Mouse (Mus musculus) kidney, embryonic 15.5 days (tissue): Measurements from ENCODE around the gene Idi1. TPM values are rescaled to one million over a fixed set of nuclear protein-coding genes. Genes with fewer than 3 reads are reported as not detected.
"Not testable (repeated sequence)": the region's sequence is repeated elsewhere in the genome, so short reads cannot be mapped to it uniquely, and the experiment has no call there.

Experiments used
- ATAC-seq: fragments of 200-750 bp; cut with Nextera tagmentation; replicated peaks from 2 replicates; pipeline ENCODE4 v1.8.0; 2017; ENCODE audit warnings: moderate TSS enrichment; ENCODE audit not compliant: low FRiP score
- H3K27ac ChIP-seq: fragments of 300-500 bp; sonication (generic); 2 replicates; pipeline ENCODE4 v1.5.1; 2015; ENCODE audit warnings: mild to moderate bottlenecking, inconsistent platforms
- H3K27me3 ChIP-seq: fragments of 300-500 bp; sonication (generic); 2 replicates; pipeline ENCODE4 v1.6.1; 2015; ENCODE audit warnings: inconsistent platforms
- H3K36me3 ChIP-seq: fragments of 300-500 bp; sonication (generic); 2 replicates; pipeline ENCODE4 v1.6.1; 2015; ENCODE audit warnings: inconsistent platforms
- H3K4me1 ChIP-seq: fragments of 300-500 bp; sonication (generic); 2 replicates; pipeline ENCODE4 v1.6.1; 2015; ENCODE audit warnings: inconsistent platforms
- H3K4me2 ChIP-seq: fragments of 300-500 bp; sonication (generic); 2 replicates; pipeline ENCODE4 v1.6.1; 2015; ENCODE audit warnings: moderate library complexity, mild to moderate bottlenecking, inconsistent platforms
- H3K4me3 ChIP-seq: fragments of 300-500 bp; sonication (generic); replicated peaks from 2 replicates; pipeline ENCODE4 v1.5.1; 2015; ENCODE audit warnings: mild to moderate bottlenecking, inconsistent platforms
- H3K9ac ChIP-seq: fragments of 300-500 bp; sonication (generic); 2 replicates; pipeline ENCODE4 v1.6.1; 2015; ENCODE audit warnings: mild to moderate bottlenecking, inconsistent platforms
- H3K9me3 ChIP-seq: fragments of 300-500 bp; sonication (generic); replicated peaks from 2 replicates; pipeline ENCODE4 v1.6.1; 2016; ENCODE audit warnings: inconsistent platforms
- WGBS: fragments of 180-500 bp; shearing (Covaris S2); methylation state at CpG from one replicate; pipeline ENCODE4 v1.1.7; 2015; ENCODE audit warnings: mixed read lengths; 5-methylcytosine and 5-hydroxymethylcytosine counted together
- polyA plus RNA-seq: library from polyadenylated mRNA; unstranded; fragments of >200 nt; fragmentation: Nextera tagmentation; extraction: Ambion mirVana; gene quantifications from 2 replicates; pipeline ENCODE4 v1.2.1, GENCODE M21; 2015

Idi1 gene
- polyA plus RNA-seq, 1 experiment from 2014 or later = 73.0 TPM

DNA sequence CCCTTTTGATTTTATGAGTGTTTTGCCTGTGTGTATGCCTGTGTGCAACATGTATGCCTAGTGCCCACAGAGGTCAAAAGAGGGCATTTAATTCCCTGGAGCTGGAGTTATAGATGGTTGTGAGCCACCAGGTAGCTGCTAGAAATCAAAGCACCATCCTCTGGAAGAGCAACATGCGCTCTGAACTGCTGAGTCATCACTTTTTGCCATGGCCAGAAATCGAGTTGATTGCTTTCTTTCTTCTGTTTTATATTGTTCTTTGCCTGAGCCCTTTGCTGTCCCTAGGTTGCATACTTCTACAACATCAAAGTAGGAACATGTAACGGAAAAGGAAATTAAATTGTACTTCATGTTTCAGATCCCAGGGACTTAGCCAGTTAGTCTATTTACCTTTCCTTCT, 20.3 kb upstream of the Idi1 start:
- no peak overlapping the region for H3K9ac ChIP-seq
- ATAC-seq = no peak
- H3K4me2 ChIP-seq = no peak overlapping the region
- H3K9me3 ChIP-seq = no peaks in the 10 kb centered on the region
- H3K4me3 ChIP-seq = no peak overlapping the region
- H3K36me3 ChIP-seq = peaks cover 19% of the 10 kb centered on the region
- H3K27me3 ChIP-seq = no peaks in the 10 kb centered on the region
- WGBS = 75% methylated on average over 3 of the region's 3 CpGs
- H3K27ac ChIP-seq = no peak overlapping the region
- H3K4me1 ChIP-seq = peaks cover 11% of the 10 kb centered on the region

DNA sequence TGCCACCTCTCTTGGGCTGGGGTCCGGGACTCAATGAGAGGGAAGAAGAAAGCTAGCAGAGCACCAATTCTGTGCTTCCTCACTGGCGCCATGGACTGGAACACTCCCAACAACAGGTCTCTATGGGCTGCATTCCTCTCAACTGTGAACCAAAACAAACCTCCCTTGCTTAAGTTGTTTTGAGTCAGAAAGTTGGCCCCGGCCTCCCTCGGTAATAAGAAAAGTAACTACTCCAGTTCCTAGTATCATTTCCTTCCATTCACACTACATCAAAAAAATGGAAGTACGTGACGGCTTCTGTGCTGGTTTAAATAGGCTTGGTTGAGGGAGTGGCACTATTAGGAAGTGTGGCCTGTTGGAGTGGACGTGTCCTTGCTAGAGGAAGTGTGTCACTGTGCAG, 18.7 kb upstream of the Idi1 start:
- 80% methylated on average over 7 of the region's 7 CpGs for WGBS
- no peak overlapping the region for H3K4me2 ChIP-seq
- H3K9ac ChIP-seq = no peak overlapping the region
- no peak overlapping the region for H3K4me3 ChIP-seq
- peaks cover 6% of the 10 kb centered on the region; the same call in 1 of the 2 replicates for H3K36me3 ChIP-seq
- H3K9me3 ChIP-seq = no peaks in the 10 kb centered on the region
- H3K4me1 ChIP-seq = peaks cover 13% of the 10 kb centered on the region
- H3K27ac ChIP-seq = no peak overlapping the region
- no peak for ATAC-seq
- H3K27me3 ChIP-seq = no peaks in the 10 kb centered on the region

DNA sequence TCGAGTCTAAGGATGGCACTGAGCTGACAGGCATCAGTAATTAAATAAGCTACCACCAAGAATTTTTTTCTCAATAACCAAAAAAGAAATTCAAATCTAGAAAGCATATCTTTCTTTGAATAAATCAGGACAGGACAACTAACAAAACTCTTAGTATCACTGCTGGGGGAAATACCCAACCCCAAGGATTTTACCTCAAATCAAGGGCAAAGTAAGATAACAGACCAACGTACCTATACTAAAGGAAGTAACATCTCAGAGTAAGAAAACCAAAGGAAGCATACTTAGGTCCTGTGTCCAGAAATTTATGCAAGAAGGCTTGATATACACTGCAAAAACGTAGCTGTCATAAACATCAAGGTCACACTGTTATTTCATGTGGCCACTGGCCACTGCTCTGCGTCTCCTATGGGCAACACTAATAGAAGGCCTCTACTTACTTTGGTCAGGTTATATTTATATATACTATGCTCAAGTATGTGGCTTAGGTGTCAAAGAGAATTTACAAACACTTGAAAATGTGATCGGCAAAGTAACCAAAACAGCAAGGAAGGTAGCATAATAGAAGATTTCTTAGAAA, 15.6 kb upstream of the Idi1 start:
- 0 out of 2 replicates have a peak, but pooled peaks cover 5% of the 10 kb centered on the region for H3K36me3 ChIP-seq
- no peaks in the 10 kb centered on the region for H3K9me3 ChIP-seq
- WGBS = 63% methylated on average over 5 of the region's 5 CpGs
- peak overlapping the region; percentile 95 for H3K4me3 ChIP-seq
- peak overlapping the region; percentile 75 for H3K9ac ChIP-seq
- H3K4me1 ChIP-seq = peaks cover 18% of the 10 kb centered on the region
- no peak for ATAC-seq
- H3K4me2 ChIP-seq = peak overlapping the region; percentile 80
- H3K27me3 ChIP-seq = no peaks in the 10 kb centered on the region
- H3K27ac ChIP-seq = 0 out of 2 replicates have a peak overlapping the region, but pooled peaks have one; percentile 99

DNA sequence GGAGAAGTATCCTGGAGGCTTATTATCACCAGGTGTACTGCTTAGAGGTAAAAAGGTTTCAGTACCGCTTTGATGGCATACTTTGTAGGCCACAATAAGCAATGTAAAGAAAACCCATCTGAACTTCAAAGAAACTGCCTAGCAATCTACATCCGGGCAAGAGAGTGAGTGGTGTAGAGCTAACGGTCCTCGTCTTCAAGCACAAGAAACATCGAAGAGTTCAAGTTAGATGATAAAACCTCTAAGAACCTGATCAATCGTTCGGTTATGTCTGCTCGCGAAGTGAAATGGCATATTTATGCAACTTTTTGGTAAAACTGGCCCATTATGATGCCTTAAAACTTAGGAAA, 15.2 kb upstream of the Idi1 start:
- Histone ChIP-seq H3K9me3 (no peaks in the 10 kb centered on the region), H3K4me3 (peak overlapping the region; percentile 95), H3K9ac (peak overlapping the region; percentile 75), H3K27me3 (no peaks in the 10 kb centered on the region), H3K4me1 (peaks cover 18% of the 10 kb centered on the region), H3K4me2 (peak overlapping the region; percentile 80), H3K27ac (peak overlapping the region; percentile 99), H3K36me3 (0 out of 2 replicates have a peak, but pooled peaks cover under 1% of the 10 kb centered on the region)
- no peak for ATAC-seq
- WGBS = 3% methylated on average over 9 of the region's 9 CpGs

DNA sequence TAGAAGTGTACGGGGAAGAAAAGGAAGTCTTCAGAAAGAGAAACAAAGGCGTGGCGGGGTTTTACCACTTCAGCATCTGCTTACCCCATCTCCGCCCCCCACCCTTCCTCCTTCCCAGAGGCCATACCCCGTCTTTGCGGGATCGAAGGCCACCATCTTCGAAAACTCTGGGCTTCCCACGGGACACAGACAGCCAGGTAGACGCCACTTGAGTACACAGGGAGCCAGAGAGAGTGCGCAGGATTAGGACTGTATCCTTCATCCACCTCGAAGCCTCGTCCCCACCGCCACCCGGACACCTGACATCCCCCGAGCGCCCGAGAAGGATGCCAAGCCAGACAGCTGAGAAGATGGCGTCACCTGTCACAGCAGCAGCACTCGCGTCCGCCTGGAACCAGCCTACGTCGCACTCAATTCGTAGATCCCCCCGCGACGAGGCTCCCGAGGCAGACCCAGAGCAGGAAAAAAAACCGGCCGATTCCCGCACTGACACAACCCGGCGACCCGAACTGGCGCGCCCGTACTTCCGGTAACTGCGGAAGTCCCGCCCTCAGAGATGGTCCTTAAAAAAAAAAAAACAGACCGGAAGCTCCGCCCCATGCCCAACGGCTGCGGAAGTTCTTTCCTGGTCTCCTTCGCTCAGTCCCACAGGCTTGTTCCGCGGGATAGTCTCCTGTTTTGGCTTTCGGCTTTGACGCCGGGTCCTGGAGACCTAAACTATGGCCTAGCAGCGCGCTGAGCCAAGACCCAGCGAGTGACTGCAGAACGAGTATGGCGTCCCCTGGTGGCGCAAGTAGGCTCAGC, 14.6 kb upstream of the Idi1 start:
- peak overlapping the region; percentile 75 for H3K9ac ChIP-seq
- H3K36me3 ChIP-seq = no peaks in the 10 kb centered on the region
- H3K4me3 ChIP-seq = peak overlapping the region; percentile 95
- H3K4me2 ChIP-seq = peak overlapping the region; percentile 80
- ATAC-seq = peak; percentile 95
- peak overlapping the region; percentile 99 for H3K27ac ChIP-seq
- H3K4me1 ChIP-seq = peaks cover 18% of the 10 kb centered on the region
- WGBS = under 1% methylated on average over 57 of the region's 57 CpGs
- no peaks in the 10 kb centered on the region for H3K27me3 ChIP-seq
- H3K9me3 ChIP-seq = no peaks in the 10 kb centered on the region

DNA sequence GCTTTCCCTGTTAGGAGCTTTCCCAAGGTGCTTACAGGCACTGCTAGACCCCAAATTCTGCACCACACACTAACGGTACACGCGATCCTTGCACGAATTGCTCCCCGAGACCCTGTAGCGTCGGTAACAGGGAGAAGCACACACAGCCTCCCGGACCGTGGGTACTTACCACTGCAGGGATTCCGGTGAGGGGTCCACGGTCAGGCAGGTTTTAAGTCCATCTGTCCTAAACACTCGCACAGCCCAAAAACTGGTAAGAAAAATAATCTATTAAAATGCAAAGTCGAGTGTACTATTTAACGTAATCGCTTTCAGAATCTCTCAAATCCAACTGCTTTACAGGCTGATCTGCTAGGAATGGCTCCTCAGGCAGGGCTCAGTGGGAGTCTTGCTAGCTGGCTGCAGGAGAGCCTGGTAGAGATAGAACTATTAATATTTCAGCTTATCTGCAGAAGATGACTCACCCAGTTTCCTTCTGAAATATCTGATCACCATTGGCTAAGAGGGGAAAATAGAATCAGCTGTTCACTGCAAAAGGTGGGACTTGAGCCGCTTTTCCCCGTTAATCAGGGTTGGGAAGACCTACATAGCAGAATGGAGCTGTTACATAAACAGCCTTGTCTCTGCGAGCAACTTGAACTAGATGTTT, 13.9 kb upstream of the Idi1 start, which contains the start of gene Wdr37:
Gene Wdr37, minus strand, starts transcription at position 596 of the 649 bp plus-strand sequence.
- under 1% methylated on average over 18 of the region's 18 CpGs for WGBS
- Histone ChIP-seq H3K9me3 (no peaks in the 10 kb centered on the region), H3K4me2 (peak within 1 kb of the TSS; percentile 80), H3K27ac (peak within 1 kb of the TSS; percentile 99), H3K27me3 (no peaks in the 10 kb centered on the region), H3K4me1 (peaks cover 18% of the 10 kb centered on the region), H3K36me3 (no peaks in the 10 kb centered on the region), H3K4me3 (peak within 1 kb of the TSS; percentile 95), H3K9ac (peak within 1 kb of the TSS; percentile 75)
- peak; percentile 53 for ATAC-seq

DNA sequence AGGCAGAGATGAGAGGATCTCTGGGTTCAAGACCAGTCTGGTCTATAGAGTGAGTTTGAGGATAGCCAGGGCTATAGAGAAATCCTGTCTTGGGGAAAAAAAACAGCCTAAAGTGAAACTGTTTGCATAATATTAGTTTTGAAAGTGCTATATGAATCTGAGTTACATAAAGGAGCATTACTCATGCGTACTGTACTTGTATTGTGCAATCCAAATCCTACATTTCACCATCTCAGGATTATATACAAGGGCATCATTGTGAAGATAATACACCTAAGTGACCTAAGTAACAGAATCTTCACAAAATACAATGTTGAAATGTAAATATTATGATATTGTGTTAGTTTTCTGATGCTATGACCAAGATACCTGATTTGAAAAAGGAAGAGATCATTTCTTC, 11.5 kb upstream of the Idi1 start:
- Histone ChIP-seq H3K9ac (no peak overlapping the region), H3K27me3 (no peaks in the 10 kb centered on the region), H3K36me3 (no peaks in the 10 kb centered on the region), H3K4me3 (no peak overlapping the region), H3K27ac (no peak overlapping the region), H3K4me1 (peaks cover 13% of the 10 kb centered on the region), H3K4me2 (no peak overlapping the region), H3K9me3 (no peaks in the 10 kb centered on the region)
- ATAC-seq = no peak
- 100% methylated on average over 1 of the region's 1 CpGs for whole genome bisulfite sequencing

DNA sequence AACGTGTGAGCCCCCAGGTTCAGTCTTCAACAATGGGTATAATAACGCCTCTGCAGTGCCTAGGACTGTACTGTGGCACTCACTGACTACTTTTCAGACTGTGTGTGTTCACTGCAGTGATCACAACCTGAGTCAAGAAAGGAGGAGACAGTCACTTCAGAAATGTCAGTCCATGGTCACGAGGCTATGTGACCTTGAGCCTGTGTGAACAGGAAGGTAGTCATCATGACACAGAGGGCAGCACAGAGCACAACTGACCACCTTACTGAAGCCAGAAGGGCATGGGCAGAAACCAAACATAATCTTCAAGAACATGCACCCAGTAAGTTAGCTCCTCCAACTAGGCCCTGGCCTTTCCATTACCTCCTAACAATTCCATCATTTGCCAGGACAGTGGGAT, 3.7 kb upstream of the Idi1 start:
- Histone ChIP-seq H3K9ac (no peak overlapping the region), H3K36me3 (no peaks in the 10 kb centered on the region), H3K4me3 (no peak overlapping the region), H3K27me3 (no peaks in the 10 kb centered on the region), H3K27ac (no peak overlapping the region), H3K4me1 (peaks cover 7% of the 10 kb centered on the region), H3K9me3 (no peaks in the 10 kb centered on the region), H3K4me2 (no peak overlapping the region)
- 65% methylated on average over 3 of the region's 3 CpGs for WGBS
- ATAC-seq = no peak

DNA sequence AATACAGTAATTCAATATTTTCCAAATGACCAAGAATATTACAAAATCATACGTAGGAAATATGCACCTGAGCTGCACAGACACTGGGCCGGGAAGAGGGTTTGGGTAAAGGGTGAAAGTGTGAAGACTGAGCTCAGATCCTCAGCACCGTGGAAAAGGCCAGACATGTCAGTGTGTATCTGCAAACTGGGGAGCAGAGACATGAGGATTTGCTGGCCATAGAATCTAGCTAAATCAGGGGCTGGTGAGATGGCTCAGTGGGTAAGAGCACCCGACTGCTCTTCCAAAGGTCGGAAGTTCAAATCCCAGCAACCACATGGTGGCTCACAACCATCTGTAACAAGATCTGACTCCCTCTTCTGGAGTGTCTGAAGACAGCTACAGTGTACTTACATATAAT, 1.4 kb upstream of the Idi1 start:
- H3K9me3 ChIP-seq, H3K4me3 ChIP-seq, H3K27me3 ChIP-seq, H3K4me2 ChIP-seq, H3K9ac ChIP-seq, ATAC-seq, H3K27ac ChIP-seq, H3K36me3 ChIP-seq: not testable (repeated sequence)
- peaks cover 13% of the 10 kb centered on the region for H3K4me1 ChIP-seq
- 85% methylated on average over 5 of the region's 5 CpGs for WGBS

DNA sequence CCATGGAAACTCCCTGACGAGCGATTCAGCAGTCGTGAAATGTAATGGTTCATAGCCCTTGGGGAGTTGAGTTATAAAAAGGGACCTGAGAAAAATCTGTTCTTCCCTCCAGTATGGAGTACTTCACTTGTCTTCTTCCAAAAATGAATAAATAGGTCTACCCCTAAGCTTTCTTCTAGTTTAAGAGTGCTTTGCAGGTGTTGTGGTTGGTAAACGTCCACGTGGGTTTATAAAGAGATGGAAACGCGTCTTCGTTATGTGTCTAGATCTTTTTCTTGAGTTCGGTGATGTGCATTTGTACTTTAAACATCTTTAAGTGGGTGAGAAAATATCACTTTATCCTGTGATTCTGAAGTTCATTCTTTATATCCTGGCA, 872 bp downstream of the Idi1 start:
- Histone ChIP-seq H3K36me3 (peaks cover 21% of the 10 kb centered on the region), H3K27me3 (no peaks in the 10 kb centered on the region), H3K4me3 (peak overlapping the region; percentile 87), H3K9ac (peak overlapping the region; percentile 74), H3K4me1 (peaks cover 13% of the 10 kb centered on the region), H3K9me3 (no peaks in the 10 kb centered on the region), H3K27ac (peak overlapping the region; percentile 98), H3K4me2 (peak overlapping the region; percentile 76)
- WGBS = 3% methylated on average over 9 of the region's 9 CpGs
- no peak for ATAC-seq

DNA sequence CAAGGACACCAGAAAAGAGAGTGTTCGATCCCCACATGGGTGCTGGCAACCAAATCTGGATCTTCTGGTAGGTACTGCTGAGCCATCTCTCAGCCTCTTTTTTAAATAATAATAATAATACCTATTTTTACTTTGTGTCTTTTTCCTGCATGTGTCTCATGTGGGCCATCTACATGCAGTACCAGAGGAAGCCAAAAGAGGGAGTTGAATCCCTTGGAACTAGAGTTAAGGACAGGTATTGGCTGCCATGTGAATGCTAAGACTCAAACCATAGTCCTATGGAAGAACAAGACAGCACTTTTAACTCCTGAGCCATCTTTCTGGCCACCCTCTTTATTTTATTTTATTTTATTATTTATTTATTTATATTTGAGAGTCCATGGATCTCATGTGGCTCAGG, 3.3 kb downstream of the Idi1 start:
- Histone ChIP-seq H3K27ac (no peak overlapping the region), H3K4me2 (no peak overlapping the region), H3K4me1 (peaks cover 13% of the 10 kb centered on the region), H3K9me3 (no peaks in the 10 kb centered on the region), H3K9ac (no peak overlapping the region), H3K27me3 (no peaks in the 10 kb centered on the region), H3K4me3 (no peak overlapping the region), H3K36me3 (peaks cover 33% of the 10 kb centered on the region)
- no peak for ATAC-seq
- WGBS = 95% methylated on average over 1 of the region's 1 CpGs

DNA sequence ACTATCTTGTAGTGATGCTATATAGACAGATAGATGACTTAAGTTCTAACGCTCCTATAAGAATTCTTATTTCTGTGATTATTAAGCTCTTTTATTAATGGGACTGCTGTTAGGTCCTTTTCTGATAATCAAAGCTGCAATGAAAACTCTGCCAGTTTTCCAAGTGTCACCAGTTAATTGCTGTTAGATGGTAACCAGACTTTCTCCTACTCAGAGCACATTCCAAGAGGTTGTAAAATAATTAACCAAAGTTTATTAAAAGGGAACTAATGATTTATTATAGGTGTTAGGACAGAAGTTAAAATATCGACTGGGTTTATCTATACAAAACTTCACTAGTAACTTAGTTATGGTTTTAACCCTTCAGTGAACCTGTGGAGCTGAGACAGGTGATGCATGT, 20.7 kb downstream of the Idi1 start:
- H3K27ac ChIP-seq, H3K4me1 ChIP-seq, H3K9ac ChIP-seq, H3K36me3 ChIP-seq, ATAC-seq, H3K4me2 ChIP-seq, H3K27me3 ChIP-seq, H3K4me3 ChIP-seq: not testable (repeated sequence)
- 81% methylated on average over 2 of the region's 2 CpGs for WGBS
- peaks cover 12% of the 10 kb centered on the region for H3K9me3 ChIP-seq
